Mouse (Mus musculus): Measurements from ENCODE around the gene Atrnl1. TPM values are rescaled to one million over a fixed set of nuclear protein-coding genes. Genes with fewer than 3 reads are reported as not detected.

The Atrnl1 gene
- total RNA-seq, 2 experiments from 2014 or later: 24.4 to 26.6 TPM

DNA sequence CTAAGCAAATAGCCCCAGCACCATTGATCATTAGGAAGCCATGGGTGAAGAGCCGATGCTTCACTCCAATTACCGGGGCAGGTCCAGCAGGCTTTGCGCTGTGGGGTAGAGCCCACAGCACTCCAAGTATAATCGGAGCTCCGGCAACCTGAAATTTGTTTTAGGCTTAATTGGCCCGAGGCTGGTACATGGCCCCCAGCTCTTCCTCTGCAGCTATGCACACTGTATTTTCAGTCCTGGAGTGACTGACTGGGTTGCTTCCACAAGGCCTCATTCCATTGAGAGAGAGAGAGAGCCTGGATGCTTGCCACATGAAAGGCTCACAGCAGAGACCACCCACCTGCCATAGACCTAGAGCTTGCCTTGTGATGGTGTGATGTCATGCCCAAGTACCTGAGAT lies 555.3 kb downstream of the Atrnl1 start:
- DNase-seq (ENCODE audit: low spot score in 2 of 2): no peak

- no peak for DNase-seq (ENCODE audit: low spot score in 2 of 2)
Observed at GRCm38 (mm10) chr19:58178410-58178809, 567.6 kb downstream of the Atrnl1 start.

DNA sequence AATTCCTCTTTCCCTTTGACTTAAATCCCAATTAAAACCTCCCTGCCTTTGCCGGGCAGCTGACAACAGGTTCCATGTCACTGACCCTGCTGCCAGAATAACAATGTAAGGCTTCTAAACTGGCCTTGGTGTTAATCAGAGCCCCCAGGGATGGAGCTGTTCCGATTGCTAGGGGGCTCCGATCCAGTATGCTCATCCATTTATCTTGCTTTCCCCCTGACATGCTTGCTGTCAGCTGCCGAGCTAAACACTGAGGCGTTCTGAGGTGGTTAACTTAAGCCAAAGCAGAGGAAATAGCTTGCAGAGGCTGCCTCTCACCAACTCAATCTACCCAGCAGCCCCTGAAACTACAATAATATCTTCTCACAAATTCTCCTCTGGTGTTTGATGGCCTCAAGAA lies 569.9 kb downstream of the Atrnl1 start:
- DNase-seq (ENCODE audit: low spot score in 2 of 2): no peak

Small RNAs within 50 kb of the gene (microRNA-seq; reads per million reads assigned to microRNA genes)
- 0.85 reads per million for gene Mir5623

Other genes with a start within 250 kb of the Atrnl1 start
- gene Trub1, start 158.1 kb upstream of the Atrnl1 start, total RNA-seq (2021): 10 to 100 TPM; 11.8 to 14.1 TPM

Data from gastrocnemius, postnatal 4 days (tissue).